24 mouse cellular contexts compared by ENCODE assay signal in genomic region chr10:94159406-94159805, GRCm38 (mm10).
"Had no signal": no experiment of that assay in that cellular context is flagged by ENCODE, and none has a peak within 500 bp of the region (broad histone marks: within the 10 kb centered on the region; RNA-seq: fewer than 3 reads in every experiment).

No protein-coding gene starts in this region.

- H3K27ac ChIP-seq: gastrocnemius, adult 2 months; heart, embryonic 10.5 days; hindbrain, embryonic 14.5 days; intestine, embryonic 15.5 days; layer of hippocampus, adult 2 months; limb, embryonic 13.5 days; limb, embryonic 15.5 days; liver, embryonic 14.5 days had no signal

- H3K4me2 ChIP-seq: heart, embryonic 12.5 days; hindbrain, embryonic 14.5 days; intestine, embryonic 15.5 days; limb, embryonic 13.5 days; limb, embryonic 15.5 days; liver, embryonic 11.5 days had no signal

- H3K9ac ChIP-seq: heart, embryonic 12.5 days; hindbrain, embryonic 14.5 days; intestine, embryonic 15.5 days; limb, embryonic 13.5 days; limb, embryonic 15.5 days; liver, embryonic 14.5 days had no signal

- H3K4me3 ChIP-seq: gastrocnemius, adult 2 months; heart, embryonic 10.5 days; heart, embryonic 12.5 days; intestine, embryonic 15.5 days; layer of hippocampus, adult 2 months; limb, embryonic 13.5 days; limb, embryonic 15.5 days had no signal

- DNase-seq: gastrocnemius, adult 2 months; gastrocnemius, postnatal 14 days; gastrocnemius, postnatal 36 days; heart, adult 18-20 months; heart, postnatal 10 days; kidney, adult 18-20 months; kidney, adult 8-10 months; kidney, postnatal 10 days; kidney, postnatal 25 days; kidney, postnatal 4 days; layer of hippocampus, postnatal 36 days; left cerebral cortex, postnatal 4 days had no signal

- H3K9me3 ChIP-seq: heart, embryonic 10.5 days; heart, embryonic 12.5 days; intestine, embryonic 15.5 days; limb, embryonic 13.5 days; limb, embryonic 15.5 days had no signal

- H3K27me3 ChIP-seq: heart, embryonic 12.5 days; intestine, embryonic 15.5 days; limb, embryonic 13.5 days; limb, embryonic 15.5 days had no signal

- ATAC-seq: hindbrain, embryonic 16.5 days; inflammation-experienced regulatory T-cells, adult 6 months; intestine, embryonic 15.5 days; intestine, postnatal 0 days had no signal

- H3K4me1 ChIP-seq: heart, embryonic 10.5 days; intestine, embryonic 15.5 days; limb, embryonic 13.5 days; limb, embryonic 15.5 days had no signal
